Mouse (Mus musculus): ENCODE measurements around the gene Trove2. TPM values are rescaled to one million over a fixed set of nuclear protein-coding genes. Genes with fewer than 3 reads are reported as not detected.
"Not testable (repeated sequence)": the region's sequence is repeated elsewhere in the genome, so short reads cannot be mapped to it uniquely, and the experiment has no call there.

The Trove2 gene
- polyA plus RNA-seq, 1 experiment from 2014 or later, result 18.0 TPM

GRCm38 (mm10) chr1:143731691-143732090 lies 45.2 kb downstream of the Trove2 start:
- no peak for ATAC-seq (ENCODE audit: insufficient number of reproducible peaks, low FRiP score, low TSS enrichment, low read depth)
- WGBS, result 44% methylated on average over 4 of the region's 4 CpGs
- Histone ChIP-seq H3K4me1 (no peaks in the 10 kb centered on the region), H3K4me3 (no peak overlapping the region), H3K9ac (no peak overlapping the region), H3K36me3 (no peaks in the 10 kb centered on the region), H3K9me3 (no peaks in the 10 kb centered on the region), H3K27ac (no peak overlapping the region), H3K27me3 (no peaks in the 10 kb centered on the region), H3K4me2 (no peak overlapping the region)

GRCm38 (mm10) chr1:143730899-143731298 lies 46.0 kb downstream of the Trove2 start:
- no peaks in the 10 kb centered on the region for H3K4me1 ChIP-seq
- ATAC-seq (ENCODE audit: insufficient number of reproducible peaks, low FRiP score, low TSS enrichment, low read depth), result no peak
- no peaks in the 10 kb centered on the region for H3K27me3 ChIP-seq
- no peak overlapping the region for H3K4me3 ChIP-seq
- H3K36me3 ChIP-seq, result no peaks in the 10 kb centered on the region
- no peak overlapping the region for H3K27ac ChIP-seq
- H3K9me3 ChIP-seq, result no peaks in the 10 kb centered on the region
- no peak overlapping the region for H3K9ac ChIP-seq
- 75% methylated on average over 2 of the region's 2 CpGs for WGBS
- no peak overlapping the region for H3K4me2 ChIP-seq

GRCm38 (mm10) chr1:143727701-143728445 lies 49.0 kb downstream of the Trove2 start:
- no peak for ATAC-seq (ENCODE audit: insufficient number of reproducible peaks, low FRiP score, low TSS enrichment, low read depth)
- Histone ChIP-seq H3K4me1 (no peaks in the 10 kb centered on the region), H3K4me3 (no peak overlapping the region), H3K9me3 (no peaks in the 10 kb centered on the region), H3K4me2 (no peak overlapping the region), H3K27me3 (no peaks in the 10 kb centered on the region), H3K36me3 (no peaks in the 10 kb centered on the region), H3K9ac (no peak overlapping the region), H3K27ac (no peak overlapping the region)
- WGBS, result 65% methylated on average over 9 of the region's 9 CpGs

GRCm38 (mm10) chr1:143724456-143725064 lies 52.3 kb downstream of the Trove2 start:
- Histone ChIP-seq H3K4me1 (no peaks in the 10 kb centered on the region), H3K4me2 (no peak overlapping the region), H3K9ac (no peak overlapping the region), H3K27ac (no peak overlapping the region), H3K9me3 (no peaks in the 10 kb centered on the region), H3K36me3 (no peaks in the 10 kb centered on the region), H3K4me3 (no peak overlapping the region), H3K27me3 (no peaks in the 10 kb centered on the region)
- 85% methylated on average over 5 of the region's 5 CpGs for WGBS
- no peak for ATAC-seq (ENCODE audit: insufficient number of reproducible peaks, low FRiP score, low TSS enrichment, low read depth)

DNA sequence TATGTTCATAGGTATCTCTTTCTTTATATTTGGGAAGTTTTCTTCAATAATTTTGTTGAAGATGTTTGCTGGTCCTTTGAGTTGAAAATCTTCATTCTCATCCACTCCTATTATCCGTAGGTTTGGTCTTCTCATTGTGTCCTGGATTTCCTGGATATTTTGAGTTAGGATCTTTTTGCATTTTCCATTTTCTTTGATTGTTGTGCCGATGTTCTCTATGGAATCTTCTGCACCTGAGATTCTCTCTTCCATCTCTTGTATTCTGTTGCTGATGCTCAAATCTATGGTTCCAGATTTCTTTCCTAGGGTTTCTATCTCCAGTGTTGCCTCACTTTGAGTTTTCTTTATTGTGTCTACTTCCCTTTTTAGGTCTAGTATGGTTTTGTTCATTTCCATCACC lies 60.8 kb downstream of the Trove2 start, which contains the start of gene Glrx2:
Gene Glrx2, plus strand, starts transcription at position 301 of the 400 bp plus-strand sequence.
- no CpG with 5 or more reads among the region's 2 CpGs for WGBS
- H3K4me2 ChIP-seq; H3K27me3 ChIP-seq; H3K4me3 ChIP-seq; H3K36me3 ChIP-seq; ATAC-seq (ENCODE audit: insufficient number of reproducible peaks, low FRiP score, low TSS enrichment, low read depth); H3K9me3 ChIP-seq; H3K9ac ChIP-seq; H3K27ac ChIP-seq; H3K4me1 ChIP-seq: not testable (repeated sequence)

DNA sequence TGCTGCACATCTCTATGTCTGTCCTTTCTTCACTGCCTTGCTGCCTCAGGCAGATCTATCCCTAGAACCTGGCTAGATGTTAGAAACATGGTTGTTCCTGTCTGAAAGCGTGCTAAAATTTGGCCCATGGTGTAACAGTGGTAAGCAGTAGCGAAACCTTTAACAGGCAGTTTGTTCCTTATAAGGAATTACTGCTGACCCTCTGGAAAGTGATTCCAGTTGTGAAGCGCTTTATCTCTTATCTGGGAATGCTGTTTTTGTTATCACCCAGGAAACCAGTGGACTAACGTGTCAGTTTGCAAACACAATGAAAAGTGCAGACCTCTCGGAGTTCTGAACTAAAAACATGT lies 66.3 kb downstream of the Trove2 start:
- no peaks in the 10 kb centered on the region for H3K4me1 ChIP-seq
- no peak overlapping the region for H3K4me3 ChIP-seq
- H3K36me3 ChIP-seq, result no peaks in the 10 kb centered on the region
- no peak overlapping the region for H3K4me2 ChIP-seq
- H3K27me3 ChIP-seq, result no peaks in the 10 kb centered on the region
- H3K27ac ChIP-seq, result no peak overlapping the region
- no peak overlapping the region for H3K9ac ChIP-seq
- no peaks in the 10 kb centered on the region for H3K9me3 ChIP-seq
- 73% methylated on average over 5 of the region's 5 CpGs for WGBS
- ATAC-seq (ENCODE audit: insufficient number of reproducible peaks, low FRiP score, low TSS enrichment, low read depth), result no peak

GRCm38 (mm10) chr1:143709966-143710626 lies 66.8 kb downstream of the Trove2 start:
- Histone ChIP-seq H3K4me2 (no peak overlapping the region), H3K4me3 (no peak overlapping the region), H3K27ac (no peak overlapping the region), H3K27me3 (no peaks in the 10 kb centered on the region), H3K36me3 (no peaks in the 10 kb centered on the region), H3K4me1 (no peaks in the 10 kb centered on the region), H3K9ac (no peak overlapping the region), H3K9me3 (no peaks in the 10 kb centered on the region)
- ATAC-seq (ENCODE audit: insufficient number of reproducible peaks, low FRiP score, low TSS enrichment, low read depth), result no peak
- 50% methylated on average over 7 of the region's 7 CpGs for WGBS

DNA sequence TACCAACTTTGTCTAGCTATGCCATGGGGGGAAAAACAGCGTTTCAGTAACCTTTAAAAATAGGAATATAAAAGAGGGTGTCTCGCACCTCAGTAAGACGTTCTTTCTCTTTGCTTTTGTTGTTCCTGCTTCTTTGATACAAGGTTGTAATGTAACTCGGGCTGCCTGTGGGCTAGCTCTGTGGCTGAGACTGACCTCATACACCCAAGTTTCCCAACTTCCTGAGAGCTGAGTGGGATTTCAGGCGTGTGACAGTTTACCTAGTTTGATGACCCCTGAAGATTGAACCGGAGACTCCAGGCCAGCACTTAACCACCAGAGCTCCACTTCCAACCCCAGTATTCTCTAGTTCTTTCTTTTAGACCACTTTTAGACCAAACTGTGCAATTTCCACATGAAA lies 68.5 kb downstream of the Trove2 start:
- H3K36me3 ChIP-seq, result no peaks in the 10 kb centered on the region
- no peak for ATAC-seq (ENCODE audit: insufficient number of reproducible peaks, low FRiP score, low TSS enrichment, low read depth)

GRCm38 (mm10) chr1:143707006-143707405 lies 69.9 kb downstream of the Trove2 start:
- no peak overlapping the region for H3K4me3 ChIP-seq
- H3K27ac ChIP-seq, result no peak overlapping the region
- ATAC-seq (ENCODE audit: insufficient number of reproducible peaks, low FRiP score, low TSS enrichment, low read depth), result no peak
- no peaks in the 10 kb centered on the region for H3K27me3 ChIP-seq
- H3K36me3 ChIP-seq, result no peaks in the 10 kb centered on the region
- WGBS, result 76% methylated on average over 4 of the region's 4 CpGs
- no peaks in the 10 kb centered on the region for H3K4me1 ChIP-seq
- no peak overlapping the region for H3K9ac ChIP-seq
- H3K9me3 ChIP-seq, result no peaks in the 10 kb centered on the region
- H3K4me2 ChIP-seq, result no peak overlapping the region

More for the DNA sequence above, 68.5 kb downstream of the Trove2 start:
- Histone ChIP-seq H3K4me3 (no peak overlapping the region), H3K27ac (no peak overlapping the region), H3K27me3 (no peaks in the 10 kb centered on the region), H3K4me1 (no peaks in the 10 kb centered on the region), H3K9ac (no peak overlapping the region), H3K9me3 (no peaks in the 10 kb centered on the region), H3K4me2 (no peak overlapping the region)
- WGBS, result 66% methylated on average over 6 of the region's 6 CpGs

GRCm38 (mm10) chr1:143702741-143703262 lies 74.1 kb downstream of the Trove2 start, which contains the start of gene Cdc73:
Gene Cdc73, minus strand, starts transcription at chr1:143702893.
- Histone ChIP-seq H3K4me1 (no peaks in the 10 kb centered on the region), H3K4me2 (peak within 1 kb of the TSS; percentile 69), H3K9ac (peak within 1 kb of the TSS; percentile 89), H3K4me3 (peak within 1 kb of the TSS; percentile 85), H3K27me3 (no peaks in the 10 kb centered on the region), H3K27ac (peak within 1 kb of the TSS; percentile 95), H3K9me3 (no peaks in the 10 kb centered on the region), H3K36me3 (peaks cover 7% of the 10 kb centered on the region)
- WGBS, result under 1% methylated on average over 60 of the region's 74 CpGs
- peak; percentile 99 for ATAC-seq (ENCODE audit: insufficient number of reproducible peaks, low FRiP score, low TSS enrichment, low read depth)

DNA sequence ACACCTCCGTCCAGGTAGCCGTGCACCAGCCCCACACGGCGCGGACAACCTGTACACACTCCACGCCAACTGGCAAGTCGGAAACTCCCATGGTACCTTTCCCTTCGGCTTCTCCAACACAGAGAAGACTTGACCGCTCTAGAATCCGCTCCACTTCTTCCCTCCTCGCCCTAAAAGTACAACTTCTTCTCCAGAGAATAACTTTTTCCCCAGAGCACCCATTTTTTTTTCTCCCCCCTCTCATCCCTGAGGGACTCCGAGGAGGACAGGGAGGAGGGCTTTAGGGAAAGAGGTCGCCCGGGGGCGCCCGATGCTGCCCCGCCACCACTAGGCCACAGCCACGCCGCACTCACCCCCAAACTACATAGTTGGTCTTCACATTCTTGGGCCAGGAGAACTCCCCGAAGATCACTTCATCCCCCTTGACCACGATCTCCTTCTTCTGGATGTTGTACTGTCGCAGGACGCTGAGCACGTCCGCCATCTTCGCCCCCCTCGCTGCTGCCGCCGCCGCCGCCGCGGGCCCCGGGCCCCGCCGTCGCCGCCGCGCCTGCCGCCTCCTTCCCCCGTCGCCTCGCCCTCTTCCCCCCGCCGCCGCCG lies 74.6 kb downstream of the Trove2 start:
- WGBS, result under 1% methylated on average over 47 of the region's 48 CpGs
- ATAC-seq (ENCODE audit: insufficient number of reproducible peaks, low FRiP score, low TSS enrichment, low read depth), result peak; percentile 62

More for the DNA sequence above, 74.6 kb downstream of the Trove2 start:
- H3K9ac ChIP-seq, result peak overlapping the region; percentile 89
- H3K27me3 ChIP-seq, result no peaks in the 10 kb centered on the region
- H3K9me3 ChIP-seq, result no peaks in the 10 kb centered on the region
- peak overlapping the region; percentile 95 for H3K27ac ChIP-seq
- H3K4me2 ChIP-seq, result peak overlapping the region; percentile 53
- H3K36me3 ChIP-seq, result peaks cover 8% of the 10 kb centered on the region
- no peaks in the 10 kb centered on the region for H3K4me1 ChIP-seq
- H3K4me3 ChIP-seq, result peak overlapping the region; percentile 85
